7 mouse cellular contexts compared by ENCODE assay signal in the genomic region with DNA sequence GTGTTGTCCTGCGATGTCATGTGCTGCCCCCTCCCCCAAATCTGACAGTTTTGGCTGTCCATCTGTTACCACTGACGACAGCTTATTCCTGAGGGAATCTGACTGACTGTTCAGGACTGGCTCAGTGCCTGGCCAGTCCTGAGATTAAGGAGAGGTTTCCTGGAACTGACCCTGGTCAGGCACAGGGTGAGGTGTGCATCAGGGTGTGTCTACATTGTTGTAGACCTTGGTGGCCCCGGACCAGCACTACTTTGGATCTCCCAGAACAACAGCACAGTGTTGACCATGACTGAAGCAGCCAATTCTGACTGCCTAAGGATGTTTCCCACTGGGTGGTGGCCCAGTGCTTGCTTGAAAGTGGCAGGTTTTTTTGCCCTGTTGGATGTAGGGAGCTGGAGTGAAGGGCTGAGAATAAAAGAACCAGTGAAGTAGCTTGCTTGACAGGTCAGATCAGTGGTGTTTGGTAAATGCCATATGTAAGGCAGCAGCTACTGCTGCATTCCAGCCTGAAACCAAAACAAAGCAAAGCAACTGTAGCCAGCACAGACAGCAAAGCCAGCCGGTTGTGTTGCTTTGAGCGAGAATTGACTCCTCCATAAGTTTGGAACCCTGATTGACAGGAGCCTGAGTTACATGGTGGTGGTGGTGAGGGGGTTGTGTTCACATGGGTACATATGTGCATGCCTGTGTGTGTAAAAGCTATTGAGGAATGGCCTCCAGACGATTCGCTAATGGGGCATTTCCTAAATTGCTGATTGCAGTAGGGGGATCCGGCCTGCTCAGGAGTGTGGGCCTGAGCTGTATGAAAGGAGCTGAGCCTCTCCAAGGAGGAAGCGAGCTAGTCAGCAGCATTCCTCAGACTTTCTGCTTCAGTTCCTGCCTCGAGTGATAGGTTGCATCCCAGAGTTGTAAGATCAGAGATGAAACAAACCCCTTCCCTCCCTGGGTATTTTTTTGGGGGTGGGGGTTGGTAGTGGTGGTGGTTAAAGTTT. TPM values are rescaled to one million over a fixed set of nuclear protein-coding genes. Genes with fewer than 3 reads are reported as not detected.
A peak's percentile ranks its signal among the peaks of the same experiment; 100 is the strongest.
DNase-seq lines count a peak whose midpoint lies in the region; ATAC-seq lines count a peak whose summit lies in the region.

No protein-coding gene starts in this region.

- peak overlapping the region; percentile 85 for H3K27ac ChIP-seq in forebrain, embryonic 16.5 days (ENCODE audit: low read length)
- H3K27ac ChIP-seq in hindbrain, embryonic 16.5 days (ENCODE audit: low read depth, low read length) = 0 out of 2 replicates have a peak overlapping the region, but pooled peaks have one; percentile 27
- H3K27ac ChIP-seq in midbrain, embryonic 11.5 days (ENCODE audit: low read depth, low read length) = no peak overlapping the region

- H3K36me3 ChIP-seq in forebrain, embryonic 16.5 days (ENCODE audit: control insufficient read depth, insufficient read depth) = no peaks in the 10 kb centered on the region
- no peaks in the 10 kb centered on the region for H3K36me3 ChIP-seq in hindbrain, embryonic 16.5 days (ENCODE audit: control insufficient read depth, insufficient read depth, low read length)
- no peaks in the 10 kb centered on the region for H3K36me3 ChIP-seq in midbrain, embryonic 11.5 days (ENCODE audit: control insufficient read depth, insufficient read depth, low read length)

- H3K4me3 ChIP-seq in forebrain, embryonic 16.5 days (replicated peaks; ENCODE audit: low read length) = no peak overlapping the region
- no peak overlapping the region for H3K4me3 ChIP-seq in hindbrain, embryonic 16.5 days (ENCODE audit: low read length)
- no peak overlapping the region for H3K4me3 ChIP-seq in midbrain, embryonic 11.5 days (ENCODE audit: low read depth, low read length)

- H3K4me2 ChIP-seq in forebrain, embryonic 16.5 days (ENCODE audit: low read length) = no peak overlapping the region
- no peak overlapping the region for H3K4me2 ChIP-seq in hindbrain, embryonic 16.5 days (ENCODE audit: low read length)
- no peak overlapping the region for H3K4me2 ChIP-seq in midbrain, embryonic 11.5 days

- H3K27me3 ChIP-seq in forebrain, embryonic 16.5 days (replicated peaks; ENCODE audit: control insufficient read depth, insufficient read depth, low read length) = no peaks in the 10 kb centered on the region
- no peaks in the 10 kb centered on the region for H3K27me3 ChIP-seq in hindbrain, embryonic 16.5 days (replicated peaks; ENCODE audit: control insufficient read depth, insufficient read depth, low read length)
- H3K27me3 ChIP-seq in midbrain, embryonic 11.5 days (ENCODE audit: control insufficient read depth, insufficient read depth, low read length) = no peaks in the 10 kb centered on the region

- WGBS in forebrain, embryonic 16.5 days = 43% methylated on average over 10 of the region's 10 CpGs
- WGBS in hindbrain, embryonic 16.5 days = 56% methylated on average over 10 of the region's 10 CpGs
- 65% methylated on average over 10 of the region's 10 CpGs for WGBS in midbrain, embryonic 11.5 days

- peak; percentile 59 for ATAC-seq in forebrain, embryonic 16.5 days
- ATAC-seq in hindbrain, embryonic 16.5 days = peak; percentile 73
- peak; percentile 66; the same call in 1 of the 2 replicates for ATAC-seq in midbrain, embryonic 11.5 days (ENCODE audit: low FRiP score)

- H3K9me3 ChIP-seq in forebrain, embryonic 16.5 days (ENCODE audit: control insufficient read depth, low read length) = no peaks in the 10 kb centered on the region
- no peaks in the 10 kb centered on the region for H3K9me3 ChIP-seq in hindbrain, embryonic 16.5 days (ENCODE audit: control insufficient read depth, low read length)
- no peaks in the 10 kb centered on the region for H3K9me3 ChIP-seq in midbrain, embryonic 11.5 days (ENCODE audit: control insufficient read depth, low read length)

- DNase-seq in cerebellum, postnatal 25 days = peak; percentile 35 to 36
- no peak for DNase-seq in midbrain, embryonic 11.5 days (ENCODE audit: low spot score, missing footprints)
- DNase-seq in right cerebral cortex, adult 2 months (ENCODE audit: low spot score in 2 of 2) = no peak
- DNase-seq in adrenal gland, postnatal 10 days = no peak
- no peak for DNase-seq in MN1 (ENCODE audit: low spot score)

- no peak overlapping the region for H3K9ac ChIP-seq in forebrain, embryonic 16.5 days (replicated peaks; ENCODE audit: low read depth, low read length)
- H3K9ac ChIP-seq in hindbrain, embryonic 16.5 days (ENCODE audit: low read depth, low read length) = no peak overlapping the region
- H3K9ac ChIP-seq in midbrain, embryonic 11.5 days (ENCODE audit: low read length) = no peak overlapping the region

- peaks cover 24% of the 10 kb centered on the region for H3K4me1 ChIP-seq in forebrain, embryonic 16.5 days (replicated peaks; ENCODE audit: control insufficient read depth, insufficient read depth, low read length)
- H3K4me1 ChIP-seq in hindbrain, embryonic 16.5 days (ENCODE audit: control insufficient read depth, insufficient read depth, low read depth, low read length) = peaks cover 6% of the 10 kb centered on the region
- peaks cover 4% of the 10 kb centered on the region for H3K4me1 ChIP-seq in midbrain, embryonic 11.5 days (ENCODE audit: control insufficient read depth, insufficient read depth, low read length)

RNA-seq across cellular contexts. Expression of a gene that starts 8.9 kb away (rescaled TPM):
- polyA plus RNA-seq in forebrain, embryonic 16.5 days (2015; fragmentation: Nextera tagmentation; extraction: Ambion mirVana) = 19.4 and 21.5 TPM in 2 replicates
- polyA plus RNA-seq in hindbrain, embryonic 16.5 days (2015; fragmentation: Nextera tagmentation; extraction: Ambion mirVana) = 9.1 and 10.6 TPM in 2 replicates
- 10.1 and 12.2 TPM in 2 replicates for polyA plus RNA-seq in midbrain, embryonic 11.5 days (2014; fragmentation: Nextera tagmentation; extraction: Ambion mirVana)
- total RNA-seq in adrenal gland, postnatal 10 days (2021) = 10 to 100 TPM; 18.4 to 22.7 TPM

Comparison
In these comparisons a context has a peak if more than half of its experiments do, and no peak if none do; other contexts are left out.
1. DNase-seq: peak in cerebellum, postnatal 25 days (2 of 2); none in midbrain, embryonic 11.5 days (single experiment), right cerebral cortex, adult 2 months (0 of 2), adrenal gland, postnatal 10 days (single experiment) and MN1 (single experiment).
2. Peak in every context shown above with its lines, with median percentiles within 50 percentile points of each other: ATAC-seq.